Comparison of ENCODE assay signal across 8 mouse cellular contexts in the genomic region with DNA sequence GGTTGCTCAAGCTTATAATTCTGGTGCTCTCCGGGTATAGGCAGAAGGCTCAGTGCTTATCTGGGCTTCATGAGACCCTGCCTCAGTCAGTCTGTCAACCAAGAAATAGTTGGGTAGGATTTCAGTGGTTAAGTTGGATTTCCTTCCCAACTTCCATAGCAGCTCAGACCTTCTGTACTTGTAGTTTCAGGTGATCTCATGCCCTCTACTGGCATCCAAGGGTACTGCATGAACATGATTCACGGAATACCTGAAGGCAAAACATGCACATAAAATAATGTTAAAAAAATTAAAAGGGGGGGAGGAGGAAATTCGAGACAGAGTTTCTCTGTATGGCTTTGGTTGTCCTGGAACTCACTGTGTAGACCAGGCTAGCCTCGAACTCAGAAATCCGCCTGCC. TPM values are rescaled to one million over a fixed set of nuclear protein-coding genes. Genes with fewer than 3 reads are reported as not detected.
DNase-seq lines count a peak whose midpoint lies in the region; ATAC-seq and TF ChIP-seq lines count a peak whose summit lies in the region.

No protein-coding gene starts in this region.

- H3K36me3 ChIP-seq in heart, adult 2 months (ENCODE audit: control insufficient read depth, insufficient read depth, low read length) = no peaks in the 10 kb centered on the region; the same call in 1 of the 2 replicates
- H3K36me3 ChIP-seq in heart, embryonic 11.5 days (ENCODE audit: control insufficient read depth, insufficient read depth, low read length) = peaks cover 7% of the 10 kb centered on the region
- peaks cover 16% of the 10 kb centered on the region for H3K36me3 ChIP-seq in heart, postnatal 0 days (replicated peaks; ENCODE audit: control insufficient read depth, insufficient read depth, low read length)

- WGBS in heart, adult 2 months = 47% methylated on average over 5 of the region's 5 CpGs
- 55% methylated on average over 5 of the region's 5 CpGs for WGBS in heart, embryonic 11.5 days (ENCODE audit: insufficient replicate concordance)
- 49% methylated on average over 5 of the region's 5 CpGs for WGBS in heart, postnatal 0 days

- H3K27ac ChIP-seq in heart, adult 2 months = no peak overlapping the region
- no peak overlapping the region for H3K27ac ChIP-seq in heart, embryonic 11.5 days (ENCODE audit: low read depth, low read length)
- no peak overlapping the region for H3K27ac ChIP-seq in heart, postnatal 0 days (ENCODE audit: low read depth)
- no peak overlapping the region for H3K27ac ChIP-seq in left cerebral cortex, adult 2 months

- TF ChIP-seq POLR2A in heart, adult 2 months (IDR thresholded peaks at IDR 0.05; ENCODE audit: insufficient read depth, low read depth, low read length) = no peak

- intact Hi-C loops in heart, adult 2 months (cut with DNase I) = loop anchor here (2.0 to 10.0 kb wide), 3 partner anchors 90 to 242 kb away; no protein-coding TSS in a partner anchor
- intact Hi-C loops in left cerebral cortex, adult 2 months (cut with DNase I) = loop anchor here (1.0 kb wide), 1 partner anchor 145 kb away; no protein-coding TSS in a partner anchor

- TF ChIP-seq EP300 in heart, adult 2 months (IDR thresholded peaks at IDR 0.05; ENCODE audit: insufficient read depth, low read depth, low read length) = no peak
- no peak for TF ChIP-seq EP300 in heart, postnatal 0 days (IDR thresholded peaks at IDR 0.05; ENCODE audit: low read depth)

- ATAC-seq in heart, embryonic 11.5 days (replicated peaks; ENCODE audit: insufficient number of reproducible peaks, low FRiP score, low TSS enrichment) = no peak
- no peak for ATAC-seq in heart, postnatal 0 days (ENCODE audit: insufficient read depth, low read depth)

- peaks cover 2% of the 10 kb centered on the region for H3K4me1 ChIP-seq in heart, adult 2 months (ENCODE audit: control insufficient read depth, insufficient read depth, low read length)
- H3K4me1 ChIP-seq in heart, embryonic 11.5 days (ENCODE audit: control insufficient read depth, insufficient read depth, low read length) = peaks cover 14% of the 10 kb centered on the region
- H3K4me1 ChIP-seq in heart, postnatal 0 days (ENCODE audit: control insufficient read depth, insufficient read depth) = peaks cover 10% of the 10 kb centered on the region; the same call in 1 of the 2 replicates

- peak; percentile 85 for TF ChIP-seq CTCF in heart, adult 2 months (IDR thresholded peaks at IDR 0.05)
- peak; percentile 86 for TF ChIP-seq CTCF in heart, postnatal 0 days (IDR thresholded peaks at IDR 0.05; ENCODE audit: low read depth)
- TF ChIP-seq CTCF in left cerebral cortex, adult 2 months (IDR thresholded peaks at IDR 0.05) = peak; percentile 83

- H3K27me3 ChIP-seq in heart, adult 2 months (ENCODE audit: control insufficient read depth, insufficient read depth, low read length) = no peaks in the 10 kb centered on the region
- no peaks in the 10 kb centered on the region for H3K27me3 ChIP-seq in heart, embryonic 11.5 days (ENCODE audit: control insufficient read depth, insufficient read depth, low read length)
- H3K27me3 ChIP-seq in heart, postnatal 0 days (ENCODE audit: control insufficient read depth, insufficient read depth, low read length) = no peaks in the 10 kb centered on the region

- no peak overlapping the region for H3K4me3 ChIP-seq in heart, adult 2 months
- no peak overlapping the region for H3K4me3 ChIP-seq in heart, embryonic 11.5 days (ENCODE audit: low read depth, low read length)
- H3K4me3 ChIP-seq in heart, postnatal 0 days (ENCODE audit: low read depth, low read length) = no peak overlapping the region
- H3K4me3 ChIP-seq in left cerebral cortex, adult 2 months = no peak overlapping the region

- DNase-seq in heart, adult 2 months = peak; percentile 33 to 57
- peak; percentile 54 for DNase-seq in Muller cell, postnatal 12 days (ENCODE audit: inconsistent ontology term)
- peak; percentile 87 to 90 for DNase-seq in cerebellum, postnatal 14 days
- DNase-seq in heart, postnatal 0 days (ENCODE audit: low spot score) = peak; percentile 54
- DNase-seq in left cerebral cortex, adult 2 months (ENCODE audit: extremely low spot score in 1 of 2, low spot score in 2 of 2) = peak; percentile 71 to 74
- DNase-seq in ovary, postnatal 10 days (ENCODE audit: low spot score) = peak; percentile 25
- peak; percentile 69 for DNase-seq in thymus, postnatal 14 days

- no peaks in the 10 kb centered on the region for H3K9me3 ChIP-seq in heart, embryonic 11.5 days (replicated peaks; ENCODE audit: control insufficient read depth, low read length)
- no peaks in the 10 kb centered on the region for H3K9me3 ChIP-seq in heart, postnatal 0 days (replicated peaks; ENCODE audit: control insufficient read depth, low read length)

- H3K79me2 ChIP-seq in heart, adult 2 months (replicated peaks; ENCODE audit: control insufficient read depth, insufficient read depth, low read length) = no peaks in the 10 kb centered on the region

- H3K9ac ChIP-seq in heart, adult 2 months (ENCODE audit: low read depth, low read length) = no peak overlapping the region
- H3K9ac ChIP-seq in heart, embryonic 11.5 days (ENCODE audit: low read depth, low read length) = no peak overlapping the region
- no peak overlapping the region for H3K9ac ChIP-seq in heart, postnatal 0 days (replicated peaks; ENCODE audit: low read depth, low read length)

- H3K4me2 ChIP-seq in heart, embryonic 11.5 days = no peak overlapping the region
- no peak overlapping the region for H3K4me2 ChIP-seq in heart, postnatal 0 days (ENCODE audit: low read depth, low read length)

RNA-seq across cellular contexts. Expression of a gene that starts 2.8 kb away (rescaled TPM):
- total RNA-seq in heart, adult 2 months (2021) = 1 to 10 TPM; 9.3 to 9.8 TPM
- 2.9 and 6.8 TPM in 2 replicates for polyA plus RNA-seq in heart, adult 2 months (2012; rRNA removed)
- 54.0 and 62.5 TPM in 2 replicates for polyA plus RNA-seq in heart, embryonic 11.5 days (2014; fragmentation: Nextera tagmentation; extraction: Ambion mirVana)
- total RNA-seq in heart, postnatal 0 days (2014; rRNA removed; ENCODE audit: low replicate concordance) = 9.3 and 15.3 TPM in 2 replicates
- 25.4 and 28.6 TPM in 2 replicates for polyA plus RNA-seq in heart, postnatal 0 days (2015; fragmentation: Nextera tagmentation; extraction: Ambion mirVana)
- 10 to 100 TPM; 29.5 to 30.9 TPM for total RNA-seq in left cerebral cortex, adult 2 months (2021)

RNA-seq across cellular contexts. Expression of a gene that starts 29.3 kb away (rescaled TPM):
- total RNA-seq in heart, adult 2 months (2021) = 10 to 100 TPM; 45.5 to 52.7 TPM
- 32.8 and 51.0 TPM in 2 replicates for polyA plus RNA-seq in heart, adult 2 months (2012; rRNA removed)
- 23.6 and 31.2 TPM in 2 replicates for polyA plus RNA-seq in heart, embryonic 11.5 days (2014; fragmentation: Nextera tagmentation; extraction: Ambion mirVana)
- total RNA-seq in heart, postnatal 0 days (2014; rRNA removed; ENCODE audit: low replicate concordance) = 18.3 and 40.2 TPM in 2 replicates
- 28.9 and 34.7 TPM in 2 replicates for polyA plus RNA-seq in heart, postnatal 0 days (2015; fragmentation: Nextera tagmentation; extraction: Ambion mirVana)
- total RNA-seq in left cerebral cortex, adult 2 months (2021) = 10 to 100 TPM; 79.1 to 90.6 TPM

Comparison
In these comparisons a context has a peak if more than half of its experiments do, and no peak if none do; other contexts are left out.
1. DNase-seq: peak in every context shown above with its lines; median percentile 88 in cerebellum, postnatal 14 days; 72 in left cerebral cortex, adult 2 months; 69 in thymus, postnatal 14 days; 54 in Muller cell, postnatal 12 days; 54 in heart, postnatal 0 days; 45 in heart, adult 2 months; 25 in ovary, postnatal 10 days.